Mouse (Mus musculus) spleen, embryonic (tissue): Measurements from ENCODE around the gene Arid1b.

Experiments
- CTCF ChIA-PET: fragments of 350-600 bp; sonication (Branson Sonifier 250); formaldehyde crosslinking; loops from one replicate; lab custom pipeline; 2022; lab: Charles Lee

Arid1b gene

GRCm38 (mm10) chr17:5324236-5324876 is 330.2 kb downstream of the Arid1b start:
- CTCF ChIA-PET, result interaction anchor here (1.0 kb wide), 1 partner anchor 10 kb away, joined by 4 read pairs; no protein-coding TSS in a partner anchor

- CTCF ChIA-PET, result no interaction called here
These were observed 332.6 kb downstream of the Arid1b start for GRCm38 (mm10) chr17:5326689-5327088.

GRCm38 (mm10) chr17:5327480-5328180 is 333.5 kb downstream of the Arid1b start:
- CTCF ChIA-PET, result no interaction called here

- CTCF ChIA-PET, result no interaction called here
These were observed 335.3 kb downstream of the Arid1b start for GRCm38 (mm10) chr17:5329478-5329877.

- CTCF ChIA-PET, result no interaction called here
These were observed 335.9 kb downstream of the Arid1b start for GRCm38 (mm10) chr17:5330063-5330462.

GRCm38 (mm10) chr17:5330644-5331043 is 336.5 kb downstream of the Arid1b start:
- CTCF ChIA-PET, result no interaction called here

- CTCF ChIA-PET, result interaction anchor here (0.6 kb wide), 1 partner anchor 21 kb away, joined by 8 read pairs; no protein-coding TSS in a partner anchor
These were observed 337.3 kb downstream of the Arid1b start for GRCm38 (mm10) chr17:5331387-5331786.

GRCm38 (mm10) chr17:5334567-5334966 is 340.4 kb downstream of the Arid1b start:
- CTCF ChIA-PET, result interaction anchor here (1.0 kb wide), 1 partner anchor 11 kb away, joined by 4 read pairs; no protein-coding TSS in a partner anchor

GRCm38 (mm10) chr17:5344426-5344825 is 350.3 kb downstream of the Arid1b start:
- CTCF ChIA-PET, result no interaction called here

GRCm38 (mm10) chr17:5345810-5346209 is 351.7 kb downstream of the Arid1b start:
- CTCF ChIA-PET, result no interaction called here

- CTCF ChIA-PET, result no interaction called here
These were observed 358.8 kb downstream of the Arid1b start for GRCm38 (mm10) chr17:5352901-5353300.

GRCm38 (mm10) chr17:5360759-5361158 is 366.6 kb downstream of the Arid1b start:
- CTCF ChIA-PET, result no interaction called here

- CTCF ChIA-PET, result no interaction called here
These were observed 371.9 kb downstream of the Arid1b start for GRCm38 (mm10) chr17:5365992-5366398.

GRCm38 (mm10) chr17:5371032-5371431 is 376.9 kb downstream of the Arid1b start:
- CTCF ChIA-PET, result no interaction called here

GRCm38 (mm10) chr17:5371521-5371920 is 377.4 kb downstream of the Arid1b start:
- CTCF ChIA-PET, result no interaction called here

- CTCF ChIA-PET, result no interaction called here
These were observed 378.8 kb downstream of the Arid1b start for GRCm38 (mm10) chr17:5372951-5373350.

- CTCF ChIA-PET, result no interaction called here
These were observed 383.2 kb downstream of the Arid1b start for GRCm38 (mm10) chr17:5377151-5377929.

GRCm38 (mm10) chr17:5377930-5378310 is 383.8 kb downstream of the Arid1b start:
- CTCF ChIA-PET, result no interaction called here

GRCm38 (mm10) chr17:5385694-5386093 is 391.6 kb downstream of the Arid1b start:
- CTCF ChIA-PET, result interaction anchor here (0.6 kb wide), 1 partner anchor 62 kb away, joined by 3 read pairs; no protein-coding TSS in a partner anchor

GRCm38 (mm10) chr17:5386885-5387545 is 392.9 kb downstream of the Arid1b start:
- CTCF ChIA-PET, result no interaction called here

- CTCF ChIA-PET, result no interaction called here
These were observed 394.2 kb downstream of the Arid1b start for GRCm38 (mm10) chr17:5388351-5388750.

- CTCF ChIA-PET, result no interaction called here
These were observed 396.6 kb downstream of the Arid1b start for GRCm38 (mm10) chr17:5390682-5391081.
